15 mouse cellular contexts compared by ENCODE assay signal in the genomic region with DNA sequence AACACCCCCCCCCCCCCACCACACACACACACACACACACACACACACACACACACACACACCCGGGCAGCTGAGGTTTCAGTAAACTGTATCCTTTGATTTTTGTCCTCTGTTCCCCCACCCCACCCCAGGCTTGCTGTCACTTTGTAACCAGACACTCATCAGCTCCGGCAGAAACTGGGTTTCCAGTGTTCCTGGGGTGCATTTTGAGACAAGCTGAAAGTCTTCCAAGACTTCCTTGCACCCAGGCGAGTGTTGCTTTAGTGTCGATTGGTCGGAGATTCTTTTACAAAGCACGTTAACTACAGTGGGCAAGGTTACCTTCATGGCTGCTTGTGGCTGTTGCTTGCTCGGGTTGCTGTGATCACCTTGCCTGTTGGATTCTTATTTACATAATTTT.
DNase-seq lines count a peak whose midpoint lies in the region; ATAC-seq and TF ChIP-seq lines count a peak whose summit lies in the region.
"Had no signal": no experiment of that assay in that cellular context is flagged by ENCODE, and none has a peak within 500 bp of the region (broad histone marks: within the 10 kb centered on the region; RNA-seq: fewer than 3 reads in every experiment).

No protein-coding gene starts in this region.

- DNase-seq in gastrocnemius, adult 2 months = no peak
- no peak for DNase-seq in gastrocnemius, postnatal 4 days (ENCODE audit: low spot score in 2 of 2)
- no peak for DNase-seq in hindbrain, postnatal 0 days (ENCODE audit: low spot score)
- DNase-seq in embryonic facial prominence, embryonic 14.5 days (ENCODE audit: low spot score) = peak; percentile 64
- DNase-seq in cerebellum, postnatal 14 days = no peak
- no peak for DNase-seq in cerebellum, postnatal 25 days
- DNase-seq: adrenal gland, postnatal 14 days; cerebellum, adult 9-10 months; thymus, postnatal 36 days had no signal

- ATAC-seq in hindbrain, postnatal 0 days = peak; percentile 28; the same call in 1 of the 2 replicates
- ATAC-seq in hindbrain, embryonic 12.5 days (ENCODE audit: low FRiP score) = no peak
- ATAC-seq in embryonic facial prominence, embryonic 14.5 days (ENCODE audit: low read depth) = peak; percentile 34; the same call in 1 of the 2 replicates
- ATAC-seq: forebrain, embryonic 13.5 days; intestine, embryonic 16.5 days had no signal

- WGBS in hindbrain, postnatal 0 days = 29% methylated on average over 7 of the region's 7 CpGs
- 43% methylated on average over 6 of the region's 7 CpGs for WGBS in hindbrain, embryonic 12.5 days
- WGBS in embryonic facial prominence, embryonic 14.5 days = 13% methylated on average over 7 of the region's 7 CpGs

- H3K9ac ChIP-seq in hindbrain, postnatal 0 days (replicated peaks; ENCODE audit: low read length) = no peak overlapping the region
- no peak overlapping the region for H3K9ac ChIP-seq in hindbrain, embryonic 12.5 days
- H3K9ac ChIP-seq in ES-Bruce4 (ENCODE audit: low read depth, poor library complexity, severe bottlenecking) = no peak overlapping the region
- no peak overlapping the region for H3K9ac ChIP-seq in embryonic facial prominence, embryonic 14.5 days (ENCODE audit: low read depth, low read length)
- H3K9ac ChIP-seq: forebrain, embryonic 13.5 days; neural tube, embryonic 13.5 days had no signal

- TF ChIP-seq POLR2A in ES-Bruce4 (IDR thresholded peaks at IDR 0.05; ENCODE audit: insufficient read depth, low read length) = no peak

- H3K9me3 ChIP-seq in hindbrain, postnatal 0 days (ENCODE audit: low read length) = no peaks in the 10 kb centered on the region
- H3K9me3 ChIP-seq in hindbrain, embryonic 12.5 days (replicated peaks) = no peaks in the 10 kb centered on the region
- peaks cover 4% of the 10 kb centered on the region; the same call in 1 of the 2 replicates for H3K9me3 ChIP-seq in ES-Bruce4 (replicated peaks; ENCODE audit: control insufficient read depth, insufficient read depth, low read length, poor library complexity, severe bottlenecking)
- no peaks in the 10 kb centered on the region for H3K9me3 ChIP-seq in embryonic facial prominence, embryonic 14.5 days (ENCODE audit: control insufficient read depth, low read length)
- H3K9me3 ChIP-seq: forebrain, embryonic 13.5 days; neural tube, embryonic 13.5 days had no signal

- H3K36me3 ChIP-seq in hindbrain, postnatal 0 days (ENCODE audit: insufficient read depth, low read length) = no peaks in the 10 kb centered on the region
- H3K36me3 ChIP-seq in hindbrain, embryonic 12.5 days = peaks cover 5% of the 10 kb centered on the region; the same call in 1 of the 2 replicates
- H3K36me3 ChIP-seq in ES-Bruce4 (ENCODE audit: control insufficient read depth, insufficient read depth, low read length, poor library complexity, severe bottlenecking) = no peaks in the 10 kb centered on the region
- no peaks in the 10 kb centered on the region for H3K36me3 ChIP-seq in embryonic facial prominence, embryonic 14.5 days (ENCODE audit: control insufficient read depth, insufficient read depth, low read length)
- H3K36me3 ChIP-seq: neural tube, embryonic 13.5 days had no signal

- H3K4me2 ChIP-seq in hindbrain, postnatal 0 days (ENCODE audit: low read depth, low read length) = no peak overlapping the region
- no peak overlapping the region for H3K4me2 ChIP-seq in hindbrain, embryonic 12.5 days (replicated peaks)
- H3K4me2 ChIP-seq in embryonic facial prominence, embryonic 14.5 days (ENCODE audit: low read depth, low read length) = no peak overlapping the region
- H3K4me2 ChIP-seq: forebrain, embryonic 13.5 days; neural tube, embryonic 13.5 days had no signal

- H3K27ac ChIP-seq in gastrocnemius, adult 2 months = peak overlapping the region; percentile 74
- H3K27ac ChIP-seq in hindbrain, postnatal 0 days = peak overlapping the region; percentile 32; the same call in 1 of the 2 replicates
- no peak overlapping the region for H3K27ac ChIP-seq in hindbrain, embryonic 12.5 days
- peak overlapping the region; percentile 80 for H3K27ac ChIP-seq in ES-Bruce4 (ENCODE audit: insufficient read depth, low read length)
- H3K27ac ChIP-seq in embryonic facial prominence, embryonic 14.5 days (replicated peaks; ENCODE audit: low read depth, low read length) = no peak overlapping the region
- H3K27ac ChIP-seq: forebrain, embryonic 13.5 days; neural tube, embryonic 13.5 days had no signal

- peak overlapping the region; percentile 55 for H3K4me3 ChIP-seq in gastrocnemius, adult 2 months
- H3K4me3 ChIP-seq in hindbrain, postnatal 0 days (ENCODE audit: low read length) = no peak overlapping the region
- no peak overlapping the region for H3K4me3 ChIP-seq in hindbrain, embryonic 12.5 days
- H3K4me3 ChIP-seq in ES-Bruce4 (ENCODE audit: low read depth, low read length) = no peak overlapping the region
- no peak overlapping the region for H3K4me3 ChIP-seq in embryonic facial prominence, embryonic 14.5 days (ENCODE audit: low read depth, low read length)
- H3K4me3 ChIP-seq: forebrain, embryonic 13.5 days; megakaryocyte, embryonic 14.5 days; neural tube, embryonic 13.5 days had no signal

- no peak for TF ChIP-seq CTCF in gastrocnemius, adult 2 months (IDR thresholded peaks at IDR 0.05)
- no peak for TF ChIP-seq CTCF in hindbrain, postnatal 0 days (IDR thresholded peaks at IDR 0.05; ENCODE audit: low read depth)
- TF ChIP-seq CTCF in ES-Bruce4 (IDR thresholded peaks at IDR 0.05; ENCODE audit: low read depth, low read length) = no peak

- intact Hi-C loops in gastrocnemius, adult 2 months (cut with DNase I) = no loop called here

- TF ChIP-seq EP300 in ES-Bruce4 (IDR thresholded peaks at IDR 0.05; ENCODE audit: insufficient read depth, low read depth, low read length) = peak; percentile 57; the same call in 1 of the 2 replicates

- no peaks in the 10 kb centered on the region for H3K27me3 ChIP-seq in hindbrain, postnatal 0 days (ENCODE audit: insufficient read depth, low read length)
- no peaks in the 10 kb centered on the region for H3K27me3 ChIP-seq in hindbrain, embryonic 12.5 days
- H3K27me3 ChIP-seq in ES-Bruce4 (ENCODE audit: control insufficient read depth, insufficient read depth, low read length, poor library complexity, severe bottlenecking) = no peaks in the 10 kb centered on the region
- H3K27me3 ChIP-seq in embryonic facial prominence, embryonic 14.5 days (replicated peaks; ENCODE audit: control insufficient read depth, insufficient read depth, low read length) = no peaks in the 10 kb centered on the region
- H3K27me3 ChIP-seq: forebrain, embryonic 13.5 days; neural tube, embryonic 13.5 days had no signal

- H3K4me1 ChIP-seq in hindbrain, postnatal 0 days (ENCODE audit: insufficient read depth, low read length) = 0 out of 2 replicates have a peak, but pooled peaks cover 5% of the 10 kb centered on the region
- peaks cover 45% of the 10 kb centered on the region for H3K4me1 ChIP-seq in hindbrain, embryonic 12.5 days
- peaks cover 1% of the 10 kb centered on the region for H3K4me1 ChIP-seq in ES-Bruce4 (ENCODE audit: control insufficient read depth, insufficient read depth, low read length)
- H3K4me1 ChIP-seq in embryonic facial prominence, embryonic 14.5 days (ENCODE audit: control insufficient read depth, insufficient read depth, low read length) = peaks cover 19% of the 10 kb centered on the region

Comparison
In these comparisons a context has a peak if more than half of its experiments do, and no peak if none do; other contexts are left out.
1. H3K27ac ChIP-seq: peak in gastrocnemius, adult 2 months (single experiment), hindbrain, postnatal 0 days (single experiment) and ES-Bruce4 (single experiment); none in hindbrain, embryonic 12.5 days (single experiment) and embryonic facial prominence, embryonic 14.5 days (single experiment).